Mouse (Mus musculus) layer of hippocampus, postnatal 36 days (tissue): ENCODE results near the gene Nos3. TPM values are rescaled to one million over a fixed set of nuclear protein-coding genes. Genes with fewer than 3 reads are reported as not detected.

Experiments used
- DNase-seq, 2 experiments: peaks; one replicate each; pipeline ENCODE4 v3.0.0; 2022
- total RNA-seq, 2 experiments: library from RNA; stranded (reverse); gene quantifications; 2 replicates each; pipeline ENCODE4 v1.2.3; 2021

The Nos3 gene
- total RNA-seq, 2 experiments from 2014 or later = 6.1 to 6.4 TPM

DNA sequence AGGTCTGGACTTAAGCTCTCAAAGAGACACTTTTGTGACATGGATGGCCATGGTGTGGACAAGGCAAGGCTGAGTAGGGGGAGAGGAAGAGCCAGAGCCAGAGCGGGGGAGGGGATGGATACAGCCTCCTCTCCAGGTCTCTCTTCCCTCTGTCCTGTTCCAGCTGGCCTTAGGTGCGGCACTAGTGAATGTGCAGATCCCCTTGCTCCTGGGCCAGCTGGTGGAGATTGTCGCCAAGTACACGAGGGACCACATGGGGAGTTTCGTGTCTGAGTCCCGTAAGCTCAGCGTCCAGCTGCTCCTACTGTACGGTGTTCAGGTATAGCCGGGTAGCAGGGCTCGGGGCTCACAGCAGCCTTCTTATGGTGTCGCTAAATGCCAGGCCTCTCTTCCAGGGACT, 35.8 kb downstream of the Nos3 start:
- no peak for DNase-seq

- no peak for DNase-seq
Observed at GRCm38 (mm10) chr5:24400911-24401605, 36.4 kb downstream of the Nos3 start.

DNA sequence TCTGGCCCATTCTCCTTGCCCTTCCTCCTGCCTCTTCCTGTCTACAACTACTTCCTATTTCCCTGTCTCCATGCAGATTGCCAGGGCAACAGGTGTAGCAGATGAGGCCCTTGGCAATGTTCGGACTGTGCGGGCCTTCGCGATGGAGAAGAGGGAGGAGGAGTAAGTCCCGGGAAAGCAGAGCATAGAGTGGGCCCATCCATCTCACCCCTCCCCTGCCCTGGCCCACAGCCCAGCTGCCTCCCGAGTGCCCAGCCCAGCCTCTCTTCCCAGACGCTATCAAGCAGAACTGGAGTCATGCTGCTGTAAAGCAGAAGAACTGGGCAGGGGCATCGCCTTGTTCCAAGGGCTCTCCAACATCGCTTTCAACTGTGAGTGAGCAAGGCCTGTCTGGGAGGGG, 37.4 kb downstream of the Nos3 start:
- no peak for DNase-seq

DNA sequence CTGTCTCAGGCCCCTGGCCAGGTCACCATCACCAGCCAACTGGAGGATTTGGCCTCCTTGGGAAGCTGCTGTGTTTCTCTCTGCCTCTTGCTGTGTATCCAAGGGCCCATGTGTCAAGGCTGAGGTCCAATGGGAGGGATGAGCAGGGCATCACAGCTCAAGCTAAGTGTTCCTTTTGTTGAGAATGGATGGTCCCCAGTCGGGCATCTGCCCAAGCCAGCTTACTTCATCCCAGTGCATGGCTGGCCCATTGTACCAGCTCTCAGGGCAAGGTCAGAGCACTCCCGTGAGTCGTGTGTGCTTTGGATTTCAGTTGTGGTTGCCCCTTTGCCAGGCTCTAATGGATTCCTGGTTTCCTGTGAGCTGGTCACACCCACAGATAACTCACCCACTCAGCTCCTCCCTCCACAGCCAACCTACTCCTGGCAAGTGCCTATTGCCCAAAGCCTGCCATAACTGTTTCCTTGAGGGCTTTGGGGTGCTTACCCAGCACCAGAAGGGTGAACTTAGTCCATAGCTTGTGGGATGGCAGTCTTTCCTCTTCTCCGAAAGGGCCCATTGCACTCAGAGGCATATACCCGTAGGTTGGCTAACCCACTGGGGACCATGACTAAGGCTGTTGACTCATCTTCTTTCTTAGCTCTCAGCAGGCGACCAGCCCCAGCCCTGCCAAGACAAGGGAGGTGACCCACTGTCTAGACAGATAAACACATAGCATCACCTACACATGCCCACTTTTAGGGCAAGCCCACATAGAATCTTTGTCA, 40.2 kb downstream of the Nos3 start:
- no peak for DNase-seq

DNA sequence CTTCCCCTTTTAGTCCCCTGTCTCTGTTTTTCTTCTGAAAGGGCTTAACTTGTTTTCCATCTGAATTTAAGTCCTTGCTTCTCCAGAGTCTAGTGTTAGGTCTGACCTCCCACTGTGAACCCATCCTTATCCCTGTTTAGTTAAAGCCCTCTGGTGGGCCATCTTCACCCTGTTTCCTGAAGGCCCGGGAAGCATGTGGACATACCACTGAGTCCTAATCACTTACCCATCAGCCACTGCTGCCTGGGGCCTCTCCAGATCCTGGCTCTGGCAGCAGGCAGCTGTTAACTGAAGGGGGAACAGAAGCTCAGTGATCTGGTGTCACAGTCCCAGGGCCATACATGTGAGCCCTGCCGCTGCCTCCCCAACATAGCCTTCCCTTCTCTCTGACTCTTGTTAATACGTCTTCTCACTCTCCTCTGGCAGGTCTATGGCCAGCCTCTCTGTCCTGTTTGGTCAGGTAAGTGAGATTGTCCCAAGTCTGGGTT, 40.8 kb downstream of the Nos3 start:
- no peak for DNase-seq

GRCm38 (mm10) chr5:24408651-24409050, 44.0 kb downstream of the Nos3 start:
- no peak for DNase-seq

DNA sequence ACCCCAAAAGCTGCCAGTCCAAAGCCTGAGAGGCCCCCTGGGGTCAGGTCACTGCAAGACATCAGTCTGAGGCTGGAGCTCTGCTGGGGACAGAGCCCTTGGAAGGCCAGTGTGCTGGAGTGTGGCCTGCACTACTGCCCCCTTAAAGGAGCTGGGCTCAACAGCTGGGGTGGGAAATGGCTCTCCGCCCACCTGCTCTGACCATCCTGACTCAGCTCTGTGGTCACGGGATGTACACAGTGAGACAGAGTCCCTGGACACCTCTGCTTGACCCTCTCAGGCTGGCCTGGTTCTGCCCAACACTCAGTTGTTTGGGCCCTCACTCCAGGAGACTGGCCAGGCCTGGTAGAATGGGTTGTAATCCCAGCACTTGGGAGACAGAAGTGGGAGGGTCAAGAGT, 44.9 kb downstream of the Nos3 start:
- no peak for DNase-seq

DNA sequence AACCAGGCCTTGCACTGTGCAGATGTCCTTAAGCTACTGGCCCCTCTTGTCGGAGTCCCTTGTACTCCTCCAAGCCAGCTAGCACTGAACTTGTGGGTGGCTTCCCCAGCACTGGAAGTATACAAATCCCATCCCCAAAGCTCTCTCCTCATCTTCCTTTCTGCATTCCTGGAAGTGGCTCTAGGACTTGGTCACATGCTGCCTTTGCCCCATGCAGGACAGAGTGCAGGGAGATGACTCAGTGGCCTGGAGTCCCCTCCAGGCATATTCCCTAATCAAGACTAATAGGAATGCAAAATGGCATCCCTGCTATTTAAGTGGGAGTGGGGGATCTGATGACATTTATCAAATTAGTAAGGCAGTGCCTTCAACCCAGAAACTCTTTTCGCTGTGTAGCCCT, 47.5 kb downstream of the Nos3 start:
- no peak for DNase-seq

GRCm38 (mm10) chr5:24413042-24413693, 48.6 kb downstream of the Nos3 start, which contains the start of gene Asic3:
Asic3 (plus strand) TSS chr5:24413392.
- no peak for DNase-seq

- DNase-seq = no peak
Observed at GRCm38 (mm10) chr5:24413938-24414337, 49.3 kb downstream of the Nos3 start.

- peak; percentile 66 to 72 for DNase-seq
Observed at GRCm38 (mm10) chr5:24416222-24416736, 51.7 kb downstream of the Nos3 start.

DNA sequence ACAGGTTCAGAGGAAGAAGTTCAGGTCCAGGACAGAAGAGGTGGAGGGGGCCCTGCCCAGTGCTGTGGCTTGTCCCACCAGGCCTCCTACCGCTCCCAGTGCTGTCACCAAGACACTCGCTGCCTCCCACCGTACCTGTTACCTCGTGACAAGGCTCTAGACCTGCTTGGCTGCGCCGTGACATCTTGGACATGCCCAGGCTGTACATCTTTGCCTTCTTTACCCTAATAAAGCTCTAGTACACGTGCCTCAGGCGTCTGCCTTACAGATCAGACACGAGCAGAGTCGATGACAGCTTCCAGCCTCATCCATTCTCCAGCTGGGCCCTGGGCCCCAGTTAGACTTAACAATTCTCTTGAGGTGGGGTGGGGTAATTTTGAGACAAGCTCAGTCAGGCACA, 53.0 kb downstream of the Nos3 start:
- DNase-seq = no peak

DNA sequence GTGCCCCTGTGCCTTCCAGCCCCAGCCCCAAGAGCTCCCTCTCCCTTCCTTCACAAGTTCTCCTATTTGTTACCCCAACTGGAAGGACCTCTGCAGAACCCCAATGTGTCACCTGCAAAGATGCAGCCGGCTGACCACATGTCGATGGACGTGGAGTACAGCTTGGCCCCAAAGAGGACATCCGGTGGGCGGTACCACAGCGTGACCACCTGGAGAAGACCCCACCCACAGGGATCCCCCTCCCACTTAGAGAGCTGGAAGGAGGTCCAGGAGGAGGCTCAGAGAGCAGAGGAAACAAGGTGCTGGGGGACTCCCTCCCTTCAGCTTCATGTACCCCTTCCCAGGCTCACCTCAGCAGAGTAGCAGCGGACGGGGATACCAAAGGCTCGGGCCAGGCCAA, 55.8 kb downstream of the Nos3 start:
- no peak for DNase-seq

DNA sequence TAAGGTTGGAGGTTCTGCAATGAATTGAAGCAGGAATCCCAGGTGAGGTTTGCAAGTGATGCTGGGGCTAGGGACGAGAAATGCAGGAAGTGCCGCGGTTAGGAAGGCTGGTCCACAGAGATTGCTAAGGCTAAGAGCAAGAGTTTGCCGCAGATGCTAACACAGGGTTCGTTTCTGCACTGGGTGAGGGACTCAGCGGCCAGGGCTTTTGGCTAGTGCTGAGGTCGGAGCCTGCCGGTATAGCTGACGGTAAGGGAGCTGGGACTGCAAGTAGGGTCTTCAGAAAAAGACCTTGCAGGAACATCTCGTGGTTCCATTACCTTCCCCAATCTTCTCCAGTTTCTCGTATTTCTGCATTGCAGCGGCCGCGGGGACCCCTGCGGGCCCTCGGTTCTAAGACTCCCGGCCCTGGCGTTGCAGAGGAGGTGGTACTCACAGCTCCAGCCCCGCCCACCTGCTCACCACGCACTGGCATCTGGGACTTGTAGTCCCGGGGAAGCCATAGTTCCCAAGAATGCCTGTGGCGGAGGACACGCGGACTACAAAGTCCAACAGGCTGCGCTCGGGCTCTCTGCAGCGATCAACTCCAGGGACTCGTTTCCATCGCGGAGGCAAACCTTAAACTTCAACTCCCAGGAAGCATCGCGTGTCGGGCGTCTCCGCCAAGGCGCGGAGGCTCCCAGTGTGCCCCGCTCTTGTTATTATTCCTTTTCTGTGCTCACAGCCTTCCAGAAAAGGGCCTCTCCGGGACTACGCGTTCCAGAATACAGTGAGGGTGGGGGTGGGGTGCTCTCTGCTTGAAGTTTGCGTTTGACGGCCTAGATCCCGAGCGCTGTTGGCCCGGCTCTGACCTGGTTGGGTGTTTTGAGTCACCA, 58.8 kb downstream of the Nos3 start, which contains the start of the genes Cdk5 and Slc4a2:
Gene Cdk5 (minus strand): TSS at position 402 of the 875 bp plus-strand sequence.
Gene Slc4a2 (plus strand): TSS at position 709 of the 875 bp plus-strand sequence.
- peak; percentile 99 to 100 for DNase-seq

- DNase-seq = peak; percentile 53 to 55
Observed at GRCm38 (mm10) chr5:24424004-24424781, 59.6 kb downstream of the Nos3 start.

- DNase-seq = peak; percentile 73 to 74
Observed at GRCm38 (mm10) chr5:24424861-24425411, 60.3 kb downstream of the Nos3 start.

DNA sequence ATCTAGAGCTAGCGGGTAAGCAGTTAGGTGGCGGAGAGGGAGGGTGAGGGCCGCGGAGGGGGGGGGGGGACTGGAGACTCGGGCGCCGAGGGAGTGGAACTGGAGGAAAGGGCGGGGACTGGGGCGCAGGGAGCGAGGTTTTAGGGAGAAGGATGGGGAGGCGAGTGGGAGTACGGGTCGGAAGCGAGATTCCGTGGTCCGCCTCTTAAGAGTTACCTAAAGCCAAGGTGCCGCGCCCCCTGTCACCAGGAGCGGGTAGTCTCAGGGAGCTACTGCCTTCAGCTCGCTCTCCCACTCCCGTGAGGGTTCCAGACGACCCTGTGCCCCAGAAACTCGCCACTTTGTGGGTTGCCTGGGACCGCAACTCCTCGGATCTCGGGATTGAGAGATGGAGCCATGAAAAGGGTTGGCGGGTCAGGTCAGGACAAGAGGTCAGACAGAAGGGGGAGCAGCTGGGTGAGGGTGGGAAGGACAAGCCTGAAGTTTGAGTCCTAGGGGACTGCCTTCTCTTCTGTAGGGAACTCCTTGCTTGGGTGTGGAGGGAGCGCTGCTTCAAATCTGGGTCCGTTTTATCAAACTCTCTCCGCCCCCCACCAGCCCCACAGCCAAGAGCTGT, 60.9 kb downstream of the Nos3 start:
- DNase-seq = no peak

DNA sequence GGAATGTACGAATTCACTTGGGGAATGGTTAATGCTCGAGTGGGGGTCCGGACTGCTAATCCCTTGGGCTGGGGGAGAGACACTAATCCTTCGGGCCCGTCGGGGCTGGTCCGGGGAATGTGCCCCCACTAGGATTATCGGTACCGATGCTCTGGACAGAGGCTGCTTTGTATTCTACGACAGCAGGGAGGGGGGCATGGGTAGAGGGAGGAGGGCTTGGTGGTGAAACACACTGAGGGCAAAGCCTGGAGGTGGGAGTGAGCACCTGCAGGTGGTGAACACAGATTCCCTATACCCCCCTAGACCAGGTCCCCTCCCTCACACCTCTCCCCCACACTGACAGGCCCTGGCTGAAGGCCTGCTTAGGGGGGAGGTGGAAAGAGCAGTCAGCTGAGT, 61.4 kb downstream of the Nos3 start:
- DNase-seq = no peak

DNA sequence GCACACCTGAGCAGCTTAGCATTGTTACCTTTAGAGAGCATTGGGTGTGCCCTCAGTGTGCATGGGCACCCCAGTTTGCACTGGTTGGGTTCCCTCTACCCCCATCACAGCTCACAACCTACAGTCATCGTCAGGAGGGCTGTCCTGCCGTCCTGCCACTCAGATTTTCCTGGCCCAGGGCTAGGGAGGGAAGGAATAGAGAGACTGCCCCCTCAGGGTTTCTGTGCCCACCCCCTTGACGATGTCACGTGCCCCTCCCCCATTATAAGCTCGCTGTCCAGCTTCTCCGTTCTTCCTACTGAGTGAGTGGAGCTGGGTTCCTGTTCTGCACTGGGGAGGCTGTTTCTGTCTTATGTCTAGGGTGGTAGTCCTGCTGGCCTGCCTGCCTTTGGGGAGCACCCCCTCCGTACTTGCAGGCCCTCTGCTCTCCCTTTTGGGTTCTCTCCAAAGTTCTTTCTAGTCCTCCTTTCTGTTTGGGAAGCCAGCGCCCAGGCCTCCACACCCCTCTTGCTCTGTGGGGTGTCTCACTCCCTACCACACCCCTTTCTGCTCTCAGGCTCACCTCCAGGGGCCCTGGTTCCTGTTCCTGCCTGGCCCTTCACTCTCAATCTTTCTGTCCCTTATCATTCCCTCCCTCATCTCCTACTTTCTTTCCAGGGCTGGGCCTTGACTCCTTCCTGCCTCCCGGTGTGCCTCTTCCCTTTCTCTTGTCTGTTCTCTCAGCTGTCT, 62.1 kb downstream of the Nos3 start:
- DNase-seq = no peak

DNA sequence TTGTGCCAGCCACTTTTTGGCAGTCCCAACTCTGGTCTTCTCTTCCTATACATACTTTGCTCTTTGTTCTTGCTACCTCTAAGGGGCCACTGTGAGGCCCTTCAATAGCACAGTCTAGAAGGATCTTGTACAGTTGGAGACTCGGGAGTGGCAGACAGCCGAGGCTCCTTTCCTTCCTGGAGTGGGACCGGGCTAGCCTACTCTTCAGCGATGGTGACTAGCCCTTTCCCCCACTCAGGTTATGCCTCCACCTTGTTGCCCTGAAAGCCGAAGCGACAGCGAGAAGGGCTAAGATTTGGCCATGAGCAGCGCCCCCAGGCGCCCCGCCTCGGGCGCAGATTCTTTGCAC, 62.6 kb downstream of the Nos3 start:
- no peak for DNase-seq
